Mouse (Mus musculus) midbrain, postnatal 0 days (tissue): ENCODE results near the gene Dynlt1a. TPM values are rescaled to one million over a fixed set of nuclear protein-coding genes. Genes with fewer than 3 reads are reported as not detected.
"Not testable (repeated sequence)": the region's sequence is repeated elsewhere in the genome, so short reads cannot be mapped to it uniquely, and the experiment has no call there.

Experiments used
- ATAC-seq: fragments of 200-750 bp; cut with Nextera tagmentation; 2 replicates; pipeline ENCODE4 v1.8.0; 2017; ENCODE audit warnings: moderate number of reproducible peaks, mild to moderate bottlenecking, moderate TSS enrichment, moderate library complexity; ENCODE audit not compliant: low FRiP score
- DNase-seq: peaks from one replicate; pipeline ENCODE4 v3.0.0-alpha.2; 2015; ENCODE audit warnings: low spot score
- H3K27ac ChIP-seq: fragments of 300-500 bp; sonication (generic); 2 replicates; pipeline ENCODE4 v1.5.1; 2014; ENCODE audit warnings: low read depth, mild to moderate bottlenecking, low read length, mixed read lengths
- H3K27me3 ChIP-seq: fragments of 300-500 bp; sonication (generic); 2 replicates; pipeline ENCODE4 v1.6.1; 2014; ENCODE audit warnings: low read length, control low read depth, mixed read lengths; ENCODE audit not compliant: insufficient read depth
- H3K36me3 ChIP-seq: fragments of 300-500 bp; sonication (generic); 2 replicates; pipeline ENCODE4 v1.6.1; 2014; ENCODE audit warnings: low read length, control low read depth, mixed read lengths; ENCODE audit not compliant: insufficient read depth
- H3K4me1 ChIP-seq: fragments of 300-500 bp; sonication (generic); 2 replicates; pipeline ENCODE4 v1.6.1; 2014; ENCODE audit warnings: mild to moderate bottlenecking, control low read depth, antibody characterized with exemption, low read length, mixed read lengths; ENCODE audit not compliant: insufficient read depth
- H3K4me2 ChIP-seq: fragments of 300-500 bp; sonication (generic); 2 replicates; pipeline ENCODE4 v1.6.1; 2014; ENCODE audit warnings: low read depth, mild to moderate bottlenecking, low read length, mixed read lengths; ENCODE audit not compliant: poor library complexity, severe bottlenecking
- H3K4me3 ChIP-seq: fragments of 300-500 bp; sonication (generic); 2 replicates; pipeline ENCODE4 v1.5.1; 2014; ENCODE audit warnings: low read depth, mild to moderate bottlenecking, low read length, moderate library complexity
- H3K9ac ChIP-seq: fragments of 300-500 bp; sonication (generic); replicated peaks from 2 replicates; pipeline ENCODE4 v1.6.1; 2014; ENCODE audit warnings: mild to moderate bottlenecking, low read length, moderate library complexity, mixed read lengths; ENCODE audit not compliant: poor library complexity, severe bottlenecking
- H3K9me3 ChIP-seq: fragments of 300-500 bp; sonication (generic); 2 replicates; pipeline ENCODE4 v1.6.1; 2016; ENCODE audit warnings: low read length, control low read depth
- WGBS: fragments of 180-500 bp; shearing (Covaris S2); extraction: QIAGEN DNeasy Blood & Tissue Kit; methylation state at CpG from one replicate; pipeline ENCODE4 v1.1.7; 2014; 5-methylcytosine and 5-hydroxymethylcytosine counted together
- polyA plus RNA-seq: library from polyadenylated mRNA; unstranded; fragments of >200 nt; fragmentation: Nextera tagmentation; extraction: Ambion mirVana; gene quantifications from 2 replicates; pipeline ENCODE4 v1.2.1, GENCODE M21; 2015
- total RNA-seq: library from RNA; depleted of rRNA; stranded (reverse); fragments of >200 nt; gene quantifications from 2 replicates; pipeline ENCODE4 v1.2.3, GENCODE M21; 2014

Gene Dynlt1a
- total and polyA plus RNA-seq, 2 experiments from 2014 or later, result 32.6 to 44.0 TPM

DNA sequence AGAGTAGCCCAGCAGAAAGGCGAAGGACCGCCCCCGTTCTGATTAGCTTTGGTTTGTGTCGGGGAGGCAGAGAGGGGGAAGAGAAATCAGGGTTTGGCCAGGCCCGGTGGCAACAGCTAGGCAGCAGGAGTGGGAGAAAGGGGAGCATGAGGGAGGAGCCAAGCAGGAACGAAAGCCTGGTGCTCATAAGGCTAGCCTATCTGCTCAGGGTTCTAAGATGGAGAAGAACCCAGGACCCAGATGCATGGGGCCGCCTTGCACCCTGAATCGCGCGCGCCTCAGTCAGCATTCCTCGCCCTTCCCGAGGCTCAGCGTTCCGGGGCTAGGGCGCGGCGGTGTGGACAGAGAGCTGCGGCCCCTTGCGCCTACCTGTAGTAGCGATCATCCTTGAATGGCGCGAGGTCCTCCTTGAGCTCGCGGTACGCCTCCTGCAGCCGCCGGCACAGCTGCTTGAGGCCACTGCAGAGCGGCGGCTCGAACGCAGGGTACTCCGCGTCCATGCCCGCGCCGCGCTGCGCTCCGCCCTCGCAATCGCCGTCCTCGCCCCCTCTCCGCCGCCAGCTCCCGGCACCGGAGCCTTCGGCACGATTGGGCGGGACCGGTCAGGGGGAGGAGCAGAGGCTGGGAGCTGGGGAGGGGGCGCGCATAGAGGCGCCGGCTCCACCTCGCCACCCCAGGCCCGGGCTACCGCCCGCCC is 3.9 kb upstream of the Dynlt1a start:
- not testable (repeated sequence) for H3K9ac ChIP-seq

DNA sequence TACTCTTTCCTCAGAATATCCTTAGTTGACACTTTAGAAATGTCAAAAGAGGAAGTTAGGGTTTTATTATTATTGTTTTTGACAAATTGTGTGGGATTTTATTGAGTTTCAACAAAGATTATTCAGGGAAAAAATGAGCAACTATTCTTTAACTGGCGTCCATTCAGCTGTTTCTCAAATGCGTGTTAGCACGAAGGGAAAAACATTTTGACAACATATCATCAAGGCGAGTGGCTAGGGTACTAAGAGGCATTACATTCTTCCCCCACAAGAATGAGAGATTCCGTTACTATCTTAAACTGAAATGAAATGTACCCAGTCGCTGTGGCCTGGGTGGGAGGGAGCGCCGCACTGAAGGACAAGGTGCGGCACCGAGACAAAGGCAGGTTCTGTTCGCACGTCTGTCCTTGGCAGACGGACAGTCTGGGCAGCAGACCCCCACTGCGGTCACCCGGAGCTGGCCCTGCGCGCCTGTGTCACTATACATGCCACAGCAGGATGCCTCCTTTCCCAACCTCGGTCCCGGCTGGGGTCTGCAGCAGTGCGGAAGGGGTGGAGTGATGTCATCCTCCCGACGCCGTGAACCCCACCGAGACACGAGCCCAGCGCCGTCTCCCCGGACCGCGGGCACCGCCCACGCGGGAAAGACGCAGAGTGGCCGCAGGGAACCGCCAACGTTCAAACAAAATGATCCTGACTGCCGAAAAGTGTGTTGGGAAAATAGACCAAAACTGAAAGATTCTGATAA is 747 bp downstream of the Dynlt1a start:
- Histone ChIP-seq H3K27ac (peak overlapping the region; percentile 43), H3K4me3 (peak overlapping the region; percentile 31), H3K4me2 (peak overlapping the region; percentile 39)
- ATAC-seq (peak; percentile 63; the same call in 1 of the 2 replicates), DNase-seq (peak; percentile 28)
- WGBS, result 2% methylated on average over 34 of the region's 38 CpGs
- not testable (repeated sequence) for H3K27me3 ChIP-seq, H3K36me3 ChIP-seq, H3K9me3 ChIP-seq, H3K4me1 ChIP-seq, H3K9ac ChIP-seq

More for the DNA sequence above, 3.9 kb upstream of the Dynlt1a start:
- Histone ChIP-seq H3K4me2 (peak overlapping the region; percentile 28; the same call in 1 of the 2 replicates), H3K4me3 (peak overlapping the region; percentile 30)
- not testable (repeated sequence) for H3K4me1 ChIP-seq, DNase-seq, H3K9me3 ChIP-seq, H3K27me3 ChIP-seq, H3K27ac ChIP-seq, H3K36me3 ChIP-seq
- ATAC-seq, result peak; percentile 76
- WGBS, result 0% methylated on average over 2 of the region's 60 CpGs

DNA sequence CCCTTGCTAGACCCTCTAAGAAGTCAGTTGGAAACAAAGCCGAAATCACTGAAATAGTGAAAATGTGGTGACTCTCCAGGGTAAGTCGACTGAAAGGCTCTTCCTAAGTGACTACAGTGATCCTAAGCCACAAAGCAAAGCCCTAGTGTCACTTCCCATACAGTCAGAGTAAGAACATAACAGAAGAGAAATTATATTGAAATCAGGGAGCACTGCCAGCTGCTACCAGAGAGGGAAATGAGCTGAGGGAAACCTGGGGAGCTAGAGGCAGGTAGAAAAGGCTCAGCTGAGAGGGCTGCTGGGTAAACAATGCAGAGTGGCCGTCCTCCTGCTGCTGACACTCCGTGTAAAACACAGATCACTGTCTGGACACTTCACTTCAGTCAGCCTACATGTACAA is 1.6 kb downstream of the Dynlt1a start:
- H3K9ac ChIP-seq, H3K9me3 ChIP-seq, ATAC-seq, H3K4me1 ChIP-seq, H3K36me3 ChIP-seq, H3K4me3 ChIP-seq, H3K4me2 ChIP-seq, DNase-seq, H3K27ac ChIP-seq, H3K27me3 ChIP-seq: not testable (repeated sequence)
- WGBS, result 7% methylated on average over 2 of the region's 4 CpGs

DNA sequence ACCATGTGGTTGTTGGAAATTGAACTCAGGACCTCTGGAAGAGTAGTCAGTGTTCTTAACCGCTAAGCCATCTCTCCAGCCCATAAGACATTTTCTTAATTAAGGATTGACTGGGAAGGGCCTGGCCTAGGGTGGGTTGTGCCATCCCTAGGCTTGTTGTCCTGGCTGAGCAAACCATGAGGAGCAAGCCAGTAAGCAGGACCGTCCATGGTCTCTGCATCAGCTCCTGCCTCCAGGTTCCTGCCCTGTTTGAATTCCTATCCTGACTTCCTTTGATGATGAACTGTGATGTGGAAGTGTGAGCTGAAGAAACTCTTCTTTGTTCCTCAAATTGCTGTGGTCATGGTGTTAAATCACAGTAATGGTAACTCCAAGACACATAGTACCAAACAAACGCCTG is 2.8 kb downstream of the Dynlt1a start:
- not testable (repeated sequence) for H3K4me1 ChIP-seq, H3K27me3 ChIP-seq, H3K9ac ChIP-seq, H3K4me3 ChIP-seq, H3K27ac ChIP-seq, H3K9me3 ChIP-seq, ATAC-seq, H3K36me3 ChIP-seq, DNase-seq, H3K4me2 ChIP-seq
- 78% methylated on average over 2 of the region's 3 CpGs for WGBS

DNA sequence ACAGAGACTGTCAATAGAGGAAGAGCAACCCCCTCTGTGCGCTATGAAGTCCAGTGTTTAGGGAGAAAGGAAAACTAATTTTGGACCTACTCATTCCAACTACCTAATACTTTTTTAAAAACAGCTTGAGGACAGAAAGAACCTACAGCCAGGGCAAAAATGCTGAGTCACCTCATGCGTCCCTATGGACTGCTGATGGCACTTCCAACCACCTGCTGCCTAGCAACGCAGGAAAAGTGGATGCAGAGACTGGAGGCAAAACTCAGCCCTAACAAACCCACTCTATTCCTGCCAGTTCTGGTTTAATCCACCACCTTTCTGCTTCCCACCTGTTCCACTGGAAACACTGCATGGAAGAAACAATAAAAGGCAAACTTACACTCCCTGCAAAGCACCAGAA is 4.5 kb downstream of the Dynlt1a start:
- H3K4me1 ChIP-seq, H3K27ac ChIP-seq, H3K9me3 ChIP-seq, H3K4me3 ChIP-seq, H3K9ac ChIP-seq, H3K27me3 ChIP-seq, ATAC-seq, H3K36me3 ChIP-seq, H3K4me2 ChIP-seq: not testable (repeated sequence)
- WGBS, result 68% methylated on average over 3 of the region's 3 CpGs
- DNase-seq, result peak; percentile 17

DNA sequence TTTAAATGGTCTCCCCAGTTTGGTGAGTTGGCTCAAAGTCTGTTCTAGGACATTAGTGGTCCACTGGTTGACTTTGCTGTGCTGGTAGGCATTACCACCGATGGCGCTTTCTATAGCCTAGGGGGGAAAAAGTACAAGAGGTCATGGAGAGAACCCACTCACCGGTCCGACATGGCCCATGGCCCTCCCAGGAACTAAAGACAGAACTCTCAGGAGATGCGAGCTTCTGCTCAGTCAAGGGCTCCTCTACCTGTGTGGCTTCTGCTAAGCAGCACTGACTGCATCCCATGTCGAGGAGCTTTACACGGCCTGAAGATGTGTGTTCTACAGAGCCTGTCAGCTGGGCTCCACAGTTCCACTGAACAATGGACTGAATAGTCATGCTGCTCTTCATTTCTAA is 5.6 kb downstream of the Dynlt1a start:
- DNase-seq, H3K9ac ChIP-seq, H3K9me3 ChIP-seq, H3K4me1 ChIP-seq, H3K27me3 ChIP-seq, H3K4me2 ChIP-seq, H3K27ac ChIP-seq, H3K4me3 ChIP-seq, ATAC-seq, H3K36me3 ChIP-seq: not testable (repeated sequence)
- 91% methylated on average over 7 of the region's 7 CpGs for WGBS

DNA sequence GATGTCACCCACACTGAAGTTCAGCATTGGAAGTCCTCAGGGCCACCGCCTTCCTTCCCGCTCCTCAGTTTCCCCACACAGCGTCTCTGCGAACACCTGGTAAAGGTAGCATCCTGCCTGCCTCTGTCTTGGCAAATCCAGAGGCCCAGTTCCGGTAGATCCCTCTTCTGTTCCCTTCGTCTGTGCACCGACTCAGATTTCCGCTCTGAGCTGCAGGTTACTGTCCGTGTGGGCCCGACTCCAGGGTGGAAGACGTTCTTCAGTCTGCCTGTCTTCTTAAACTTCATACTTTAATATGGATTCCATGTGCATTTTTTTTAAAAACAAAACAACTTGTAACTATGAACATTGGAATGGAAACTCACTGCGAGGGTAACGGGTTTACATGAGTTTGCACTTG is 10.8 kb downstream of the Dynlt1a start:
- not testable (repeated sequence) for H3K4me1 ChIP-seq, H3K36me3 ChIP-seq, H3K9ac ChIP-seq, DNase-seq, H3K9me3 ChIP-seq, H3K27me3 ChIP-seq, H3K27ac ChIP-seq, H3K4me3 ChIP-seq, H3K4me2 ChIP-seq, ATAC-seq
- WGBS, result 97% methylated on average over 9 of the region's 13 CpGs

DNA sequence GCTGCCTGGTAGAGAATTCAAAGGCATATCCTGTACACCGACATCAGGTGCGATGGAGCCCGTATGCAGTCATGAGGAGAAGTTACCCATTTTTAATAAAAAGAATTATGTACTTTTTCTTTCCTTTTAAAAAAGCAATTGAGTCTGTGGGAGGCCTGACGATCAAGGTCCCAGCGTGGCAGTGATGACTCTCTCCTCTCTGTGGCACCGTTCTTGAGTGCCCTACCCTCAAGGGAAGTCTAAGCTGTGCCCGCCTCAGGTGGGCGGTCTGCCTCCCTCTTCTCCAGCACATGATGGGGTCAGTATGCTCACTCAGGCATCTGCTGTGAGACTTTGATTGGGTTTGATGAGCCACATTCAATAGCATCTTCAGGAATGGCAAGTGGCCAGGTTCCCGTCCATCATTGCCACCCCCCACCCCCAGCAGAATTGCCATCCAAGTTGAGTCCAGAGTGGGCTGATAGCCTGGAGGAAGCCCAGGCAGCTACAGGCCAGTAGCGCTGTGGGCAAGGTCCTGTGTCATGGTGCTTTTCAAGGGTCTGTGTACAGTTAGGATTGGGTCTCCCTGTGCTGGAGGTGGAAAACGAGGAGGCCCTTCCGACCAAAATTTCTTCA is 11.5 kb downstream of the Dynlt1a start:
- H3K36me3 ChIP-seq, ATAC-seq, H3K4me1 ChIP-seq, H3K9me3 ChIP-seq, H3K4me2 ChIP-seq, H3K27me3 ChIP-seq, H3K4me3 ChIP-seq, H3K27ac ChIP-seq, H3K9ac ChIP-seq: not testable (repeated sequence)
- 88% methylated on average over 12 of the region's 12 CpGs for WGBS
- peak; percentile 15 for DNase-seq
